Mouse (Mus musculus): ENCODE measurements at regions not wholly inside any gene's neighbourhood (a gene's known extent, or its start where the extent isn't known, plus 50 kb on each side); places are given as distances from the start of the nearest gene placed in this dataset.

GRCm38 (mm10) chr4:106254761-106255475 is 61.1 kb upstream of the Usp24 start:
- ATAC-seq (ENCODE audit: insufficient number of reproducible peaks, low FRiP score, low TSS enrichment) = no peak

GRCm38 (mm10) chr4:106255959-106256609 is 59.9 kb upstream of the Usp24 start:
- peak; percentile 75 for ATAC-seq (ENCODE audit: insufficient number of reproducible peaks, low FRiP score, low TSS enrichment)

DNA sequence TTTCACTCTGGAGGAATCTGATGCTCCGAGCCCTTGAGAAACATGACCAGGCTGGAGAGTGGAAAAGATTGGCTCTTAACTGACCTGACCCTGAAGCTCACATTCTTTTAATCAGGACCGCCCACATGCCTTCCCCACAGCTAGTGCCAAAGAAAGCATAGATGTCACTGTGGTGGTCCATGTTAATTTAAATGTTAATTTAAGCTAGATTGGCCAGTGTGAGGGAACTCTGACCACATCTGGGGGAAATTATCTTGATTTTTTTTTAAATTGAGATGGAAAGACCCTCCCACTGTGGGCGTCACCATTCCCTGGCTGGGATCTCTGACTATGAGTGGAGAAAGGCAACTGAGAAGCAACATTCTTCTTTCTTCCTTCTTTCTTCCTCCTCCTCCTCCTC is 54.6 kb upstream of the Usp24 start:
- no peak for ATAC-seq (ENCODE audit: insufficient number of reproducible peaks, low FRiP score, low TSS enrichment)

DNA sequence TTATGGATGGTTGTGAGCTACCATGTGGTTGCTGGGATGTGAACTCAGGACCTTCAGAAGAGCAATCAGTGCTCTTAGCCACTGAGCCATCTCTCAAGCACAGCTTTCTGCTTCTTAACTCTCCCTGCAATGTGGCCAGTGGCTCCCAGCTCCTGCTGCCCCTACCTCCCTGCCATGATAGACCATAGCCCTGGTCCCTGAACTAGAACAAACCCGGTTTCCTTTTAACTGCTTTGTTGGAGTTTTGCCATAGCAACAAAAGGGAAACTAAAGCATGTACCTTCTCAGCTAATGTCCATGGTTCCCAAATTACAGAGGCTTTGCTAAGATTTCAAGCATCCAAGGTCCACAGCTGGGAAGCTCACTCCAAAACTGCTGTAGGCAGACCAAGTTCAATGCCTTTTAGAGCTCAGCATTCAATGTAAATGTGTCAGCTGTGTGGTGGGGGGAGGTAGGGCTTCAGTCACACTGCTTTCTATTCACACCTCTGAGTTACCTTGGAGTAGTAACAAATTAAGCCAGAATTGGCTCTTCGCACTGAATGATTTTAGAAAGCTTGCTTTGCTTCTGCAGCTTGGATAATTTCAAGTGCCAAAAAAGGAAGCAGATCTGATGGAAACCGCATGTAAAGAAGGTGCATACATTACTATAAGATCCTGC is 54.0 kb upstream of the Usp24 start:
- no peak for ATAC-seq (ENCODE audit: insufficient number of reproducible peaks, low FRiP score, low TSS enrichment)

- no peak for ATAC-seq (ENCODE audit: insufficient number of reproducible peaks, low FRiP score, low TSS enrichment)
Observed at GRCm38 (mm10) chr4:106262751-106263725, 53.0 kb upstream of the Usp24 start.

All from cerebellum, adult (tissue).